Mouse (Mus musculus): ENCODE data around the gene Foxn3.

- TF ChIP-seq POLR2A (IDR thresholded peaks at IDR 0.05; ENCODE audit: borderline replicate concordance, insufficient read depth, low read length) (no peak), CTCF (IDR thresholded peaks at IDR 0.05; ENCODE audit: borderline replicate concordance, insufficient read depth, low read depth, low read length) (no peak)
Measured at GRCm38 (mm10) chr12:99246984-99247746, 316.2 kb downstream of the Foxn3 start.

All from cerebellum, adult 2 months (tissue).